Mouse (Mus musculus): ENCODE measurements around the gene Adss. TPM values are rescaled to one million over a fixed set of nuclear protein-coding genes. Genes with fewer than 3 reads are reported as not detected.

Adss gene
- total RNA-seq, 4 experiments from 2014 or later = 5.4 to 6.8 (median 6.4) TPM

- no peak for DNase-seq (ENCODE audit: low spot score in 2 of 2)
Observed at GRCm38 (mm10) chr1:177729043-177730024, 67.0 kb downstream of the Adss start, which contains the start of gene 1700016C15Rik. Gene 1700016C15Rik, plus strand, starts transcription at chr1:177729814.

GRCm38 (mm10) chr1:177727883-177728525 lies 68.3 kb downstream of the Adss start:
- no peak for DNase-seq (ENCODE audit: low spot score in 2 of 2)

- no peak for DNase-seq (ENCODE audit: low spot score in 2 of 2)
Observed at GRCm38 (mm10) chr1:177726870-177727269, 69.4 kb downstream of the Adss start.

GRCm38 (mm10) chr1:177723786-177724185 lies 72.5 kb downstream of the Adss start:
- DNase-seq (ENCODE audit: low spot score in 2 of 2) = peak in 1 of 2 experiments; percentile 32

GRCm38 (mm10) chr1:177719029-177719427 lies 77.3 kb downstream of the Adss start:
- no peak for DNase-seq (ENCODE audit: low spot score in 2 of 2)

DNA sequence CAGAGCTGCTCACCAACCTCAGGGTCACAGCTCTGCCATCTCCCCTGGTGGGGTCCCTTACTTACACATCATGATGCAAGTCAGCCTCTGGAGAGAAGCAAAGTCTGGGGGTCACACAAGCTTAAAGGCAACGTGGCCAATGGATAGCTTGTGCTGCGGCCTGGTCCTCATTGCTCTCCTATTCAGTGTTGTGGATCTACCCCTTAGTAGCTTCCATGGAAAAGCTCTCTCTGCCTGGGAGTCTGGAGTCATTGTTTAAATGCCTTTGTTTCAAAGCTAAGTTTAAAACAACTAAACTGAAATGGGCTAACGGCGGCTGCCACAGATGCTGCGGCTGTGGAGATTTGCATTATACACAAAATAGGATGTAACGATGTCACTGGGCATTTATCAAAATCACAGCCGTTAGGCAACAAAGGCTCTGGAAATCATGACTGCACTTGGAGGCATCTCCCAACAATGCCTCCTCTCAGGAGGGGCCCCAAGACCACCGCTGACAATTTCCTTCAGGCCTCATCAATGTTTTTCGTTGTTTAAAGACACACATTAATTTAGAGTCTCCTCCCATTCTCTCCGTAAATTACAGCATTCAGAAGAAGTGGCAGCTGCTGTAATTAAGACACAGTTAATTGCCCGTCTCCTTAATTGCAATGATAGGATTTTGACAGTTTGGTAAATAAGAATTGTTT lies 77.8 kb downstream of the Adss start:
- DNase-seq (ENCODE audit: low spot score in 2 of 2) = no peak

DNA sequence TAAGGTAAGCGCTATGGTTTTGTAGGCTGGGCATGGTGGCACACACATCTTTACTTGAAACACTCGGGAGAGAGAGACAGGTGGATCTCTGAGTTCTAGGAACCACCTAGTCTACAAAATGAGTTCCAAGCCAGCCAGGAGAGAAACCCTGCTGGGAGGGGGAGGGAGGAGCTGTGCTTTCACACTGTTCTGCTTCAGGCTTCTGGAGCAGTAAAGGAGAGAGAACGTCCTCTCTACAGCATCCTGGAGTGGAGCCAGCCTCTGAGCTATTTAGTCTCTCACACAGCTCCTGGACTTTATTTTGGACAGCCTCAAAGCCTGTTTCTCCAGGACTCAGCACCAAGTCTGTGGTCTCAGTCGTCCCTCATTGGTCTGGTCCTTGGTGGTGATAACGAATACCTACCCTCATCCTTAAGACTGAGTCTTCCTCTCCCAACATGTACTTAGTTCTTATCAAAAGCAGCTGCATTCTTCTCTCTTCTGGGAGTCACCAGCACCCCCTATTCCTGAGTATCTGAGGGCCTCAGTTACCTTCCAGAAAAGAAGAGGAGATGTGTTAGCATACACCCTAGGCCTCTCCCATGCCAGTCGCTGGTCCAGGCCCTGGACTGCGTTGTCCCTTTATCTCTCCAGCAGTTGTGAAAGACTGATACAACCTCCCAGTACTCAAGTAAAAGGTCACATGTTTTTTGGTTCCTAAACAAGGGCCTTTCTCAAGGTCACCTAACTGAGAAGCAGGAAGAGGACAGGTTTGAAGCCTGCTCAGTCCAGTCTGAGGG lies 79.1 kb downstream of the Adss start:
- DNase-seq (ENCODE audit: low spot score in 2 of 2) = no peak

DNA sequence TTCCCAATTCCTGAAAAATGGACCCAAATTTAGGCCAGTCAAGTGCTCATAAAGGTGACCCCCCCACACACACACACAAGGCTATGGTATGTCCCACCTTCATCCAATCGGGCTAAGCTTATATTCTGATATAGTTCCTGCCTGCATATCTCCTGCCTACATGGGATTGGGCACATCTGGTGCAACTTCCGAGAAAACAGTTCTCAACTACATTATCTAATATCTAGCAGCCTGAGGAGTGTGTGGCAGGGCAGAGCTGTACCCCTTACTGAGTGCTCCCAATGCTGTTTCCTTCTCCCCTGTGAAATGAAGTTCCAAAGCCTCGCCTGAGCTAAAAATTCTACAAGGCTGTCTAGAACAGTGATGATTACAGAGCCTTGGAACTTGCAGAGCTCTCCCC lies 79.9 kb downstream of the Adss start:
- no peak for DNase-seq (ENCODE audit: low spot score in 2 of 2)

- no peak for DNase-seq (ENCODE audit: low spot score in 2 of 2)
Observed at GRCm38 (mm10) chr1:177714397-177715012, 81.8 kb downstream of the Adss start.

- no peak for DNase-seq (ENCODE audit: low spot score in 2 of 2)
Observed at GRCm38 (mm10) chr1:177713635-177714396, 82.5 kb downstream of the Adss start.

Other genes starting within 250 kb of the Adss start
- not detected for gene 1700016C15Rik, start 66.7 kb downstream of the Adss start, total RNA-seq (2022)
- gene Catspere2, start 186.9 kb upstream of the Adss start, total RNA-seq (2022) = under 1 TPM in 3 of 4 experiments, not detected in 1; 0.07 to 0.36 (median 0.29) TPM

Measured in gastrocnemius, adult 8-10 months (tissue).